Mouse (Mus musculus): ENCODE results near the gene Sh3bp1.

Sh3bp1 gene

GRCm38 (mm10) chr15:78916052-78916826, 16.7 kb downstream of the Sh3bp1 start:
- DNase-seq: peak; percentile 67

- no peak for DNase-seq
These were observed 18.6 kb downstream of the Sh3bp1 start for GRCm38 (mm10) chr15:78918126-78918525.

GRCm38 (mm10) chr15:78919914-78920313, 20.3 kb downstream of the Sh3bp1 start:
- DNase-seq: no peak

- no peak for DNase-seq
These were observed 23.1 kb downstream of the Sh3bp1 start for GRCm38 (mm10) chr15:78922700-78923099.

GRCm38 (mm10) chr15:78923585-78923984, 24.0 kb downstream of the Sh3bp1 start:
- no peak for DNase-seq

GRCm38 (mm10) chr15:78925129-78925528, 25.6 kb downstream of the Sh3bp1 start:
- DNase-seq: no peak

GRCm38 (mm10) chr15:78926021-78926919, 26.7 kb downstream of the Sh3bp1 start, which contains the start of gene Lgals1:
Gene Lgals1 (plus strand): TSS chr15:78926725.
- DNase-seq: peak; percentile 74

GRCm38 (mm10) chr15:78927021-78927787, 27.6 kb downstream of the Sh3bp1 start:
- no peak for DNase-seq

- no peak for DNase-seq
These were observed 28.4 kb downstream of the Sh3bp1 start for GRCm38 (mm10) chr15:78927788-78928457.

- no peak for DNase-seq
These were observed 29.0 kb downstream of the Sh3bp1 start for GRCm38 (mm10) chr15:78928539-78928938.

GRCm38 (mm10) chr15:78930192-78930706, 30.7 kb downstream of the Sh3bp1 start:
- no peak for DNase-seq

- no peak for DNase-seq
These were observed 31.3 kb downstream of the Sh3bp1 start for GRCm38 (mm10) chr15:78930801-78931426.

- DNase-seq: no peak
These were observed 32.0 kb downstream of the Sh3bp1 start for GRCm38 (mm10) chr15:78931577-78931976.

- DNase-seq: peak; percentile 87
These were observed 35.3 kb downstream of the Sh3bp1 start, which contains the start of gene Nol12 for GRCm38 (mm10) chr15:78934784-78935320. Gene Nol12 (plus strand): TSS chr15:78934933.

- DNase-seq: no peak
These were observed 36.8 kb downstream of the Sh3bp1 start for GRCm38 (mm10) chr15:78936403-78936802.

GRCm38 (mm10) chr15:78937311-78937710, 37.7 kb downstream of the Sh3bp1 start:
- DNase-seq: no peak

- DNase-seq: no peak
These were observed 38.4 kb downstream of the Sh3bp1 start for GRCm38 (mm10) chr15:78937963-78938362.

- DNase-seq: no peak
These were observed 40.8 kb downstream of the Sh3bp1 start for GRCm38 (mm10) chr15:78940325-78940724.

GRCm38 (mm10) chr15:78942663-78943062, 43.1 kb downstream of the Sh3bp1 start:
- peak; percentile 89 for DNase-seq

GRCm38 (mm10) chr15:78946232-78946631, 46.7 kb downstream of the Sh3bp1 start:
- DNase-seq: no peak

GRCm38 (mm10) chr15:78947657-78948056, 48.1 kb downstream of the Sh3bp1 start, which contains the start of gene Triobp:
Gene Triobp (plus strand): TSS chr15:78947724.
- DNase-seq: peak; percentile 87
